Mouse (Mus musculus): ENCODE measurements at regions not wholly inside any gene's neighbourhood (a gene's known extent, or its start where the extent isn't known, plus 50 kb on each side); places are given as distances from the start of the nearest gene placed in this dataset.

DNA sequence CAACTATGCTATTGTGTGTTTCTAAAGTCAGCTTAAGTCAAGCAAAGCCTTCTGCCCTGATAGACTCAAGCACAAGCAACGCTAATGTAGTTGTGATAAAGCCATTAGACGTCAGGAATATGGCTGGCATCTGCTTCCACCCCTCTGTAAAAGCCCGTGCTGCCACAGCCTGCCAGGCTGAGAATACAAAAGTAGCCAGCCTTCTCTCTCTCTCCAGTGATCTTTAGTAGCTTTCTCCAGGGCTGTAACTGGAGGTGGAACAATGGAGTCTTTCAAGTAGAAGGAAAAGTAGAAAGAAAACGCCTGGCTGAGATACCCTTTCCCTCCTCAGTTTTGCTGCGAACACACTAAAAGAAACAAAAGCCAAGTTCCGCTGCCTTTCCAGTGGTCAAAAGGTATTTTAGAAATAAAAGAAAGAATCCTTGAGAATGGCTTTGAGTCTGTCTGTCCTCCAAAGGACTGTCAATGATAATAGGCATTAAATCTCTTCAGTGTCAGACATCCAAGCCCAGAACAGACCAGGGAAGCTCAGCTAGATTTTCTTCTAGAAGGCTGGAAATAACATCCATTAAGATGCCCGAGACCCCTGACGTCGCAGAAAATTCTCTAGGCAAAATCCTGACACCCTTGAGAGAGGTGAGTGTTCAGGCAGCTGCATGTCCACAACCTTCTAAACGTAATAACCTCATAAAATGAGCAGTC, 106.2 kb upstream of the Zfand5 start:
- TF ChIP-seq CTCF (IDR thresholded peaks at IDR 0.05; ENCODE audit: low read depth, low read length) (no peak), POLR2A (IDR thresholded peaks at IDR 0.05; ENCODE audit: extremely low read depth, insufficient read depth, low read length) (no peak)
